Mouse (Mus musculus) kidney, postnatal 0 days (tissue): ENCODE data around the gene Rab11fip5. TPM values are rescaled to one million over a fixed set of nuclear protein-coding genes. Genes with fewer than 3 reads are reported as not detected.

Experiments
- ATAC-seq: fragments of 200-750 bp; cut with Nextera tagmentation; replicated peaks from 2 replicates; pipeline ENCODE4 v1.8.0; 2017; ENCODE audit warnings: low read depth, moderate number of reproducible peaks, moderate TSS enrichment, moderate library complexity; ENCODE audit not compliant: low FRiP score
- DNase-seq: peaks from one replicate; pipeline ENCODE4 v3.0.0-alpha.2; 2016; ENCODE audit warnings: low spot score
- H3K27ac ChIP-seq: fragments of 300-500 bp; sonication (generic); 2 replicates; pipeline ENCODE4 v1.5.1; 2014; ENCODE audit warnings: mild to moderate bottlenecking
- H3K27me3 ChIP-seq: fragments of 300-500 bp; sonication (generic); 2 replicates; pipeline ENCODE4 v1.6.1; 2014; ENCODE audit warnings: low read length, mixed read lengths; ENCODE audit not compliant: insufficient read depth
- H3K36me3 ChIP-seq: fragments of 300-500 bp; sonication (generic); 2 replicates; pipeline ENCODE4 v1.6.1; 2014; ENCODE audit warnings: low read length, mixed read lengths; ENCODE audit not compliant: insufficient read depth
- H3K4me1 ChIP-seq: fragments of 300-500 bp; sonication (generic); replicated peaks from 2 replicates; pipeline ENCODE4 v1.6.1; 2014; ENCODE audit warnings: antibody characterized with exemption, low read length, mixed read lengths; ENCODE audit not compliant: insufficient read depth
- H3K4me2 ChIP-seq: fragments of 300-500 bp; sonication (generic); 2 replicates; pipeline ENCODE4 v1.6.1; 2014; ENCODE audit warnings: mild to moderate bottlenecking, low read length, moderate library complexity, mixed read lengths
- H3K4me3 ChIP-seq: fragments of 300-500 bp; sonication (generic); replicated peaks from 2 replicates; pipeline ENCODE4 v1.5.1; 2014; ENCODE audit warnings: low read depth, low read length
- H3K9ac ChIP-seq: fragments of 300-500 bp; sonication (generic); 2 replicates; pipeline ENCODE4 v1.6.1; 2014; ENCODE audit warnings: low read depth, low read length
- H3K9me3 ChIP-seq: fragments of 300-500 bp; sonication (generic); replicated peaks from 2 replicates; pipeline ENCODE4 v1.6.1; 2016; ENCODE audit warnings: low read length, inconsistent platforms, mixed read lengths
- CTCF ChIP-seq: IDR thresholded peaks from 2 replicates; pipeline ENCODE4 v1.5.1; 2016; ENCODE audit warnings: antibody characterized with exemption, low read depth, mild to moderate bottlenecking, moderate library complexity
- WGBS: fragments of 180-500 bp; shearing (Covaris S2); extraction: QIAGEN DNeasy Blood & Tissue Kit; methylation state at CpG from one replicate; pipeline ENCODE4 v1.1.7; 2014; 5-methylcytosine and 5-hydroxymethylcytosine counted together
- microRNA-seq: library from miRNA; unstranded; fragments of <30 nt; microRNA quantifications from one replicate; pipeline ENCODE4, GENCODE M21; 2016
- polyA plus RNA-seq: library from polyadenylated mRNA; unstranded; fragments of >200 nt; fragmentation: Nextera tagmentation; extraction: Ambion mirVana; gene quantifications from 2 replicates; pipeline ENCODE4 v1.2.1, GENCODE M21; 2015

Rab11fip5 gene
- polyA plus RNA-seq, 1 experiment from 2014 or later = 21.0 TPM

- H3K9me3 ChIP-seq = no peaks in the 10 kb centered on the region
- no peaks in the 10 kb centered on the region for H3K36me3 ChIP-seq
- H3K4me1 ChIP-seq = no peaks in the 10 kb centered on the region
- no peak for TF ChIP-seq CTCF
- no peak overlapping the region for H3K4me2 ChIP-seq
- H3K27me3 ChIP-seq = no peaks in the 10 kb centered on the region
- ATAC-seq = no peak
- no peak for DNase-seq
- WGBS = 83% methylated on average over 4 of the region's 4 CpGs
- no peak overlapping the region for H3K9ac ChIP-seq
- H3K4me3 ChIP-seq = no peak overlapping the region
- H3K27ac ChIP-seq = no peak overlapping the region
Observed at GRCm38 (mm10) chr6:85288193-85288857, 86.1 kb downstream of the Rab11fip5 start.

DNA sequence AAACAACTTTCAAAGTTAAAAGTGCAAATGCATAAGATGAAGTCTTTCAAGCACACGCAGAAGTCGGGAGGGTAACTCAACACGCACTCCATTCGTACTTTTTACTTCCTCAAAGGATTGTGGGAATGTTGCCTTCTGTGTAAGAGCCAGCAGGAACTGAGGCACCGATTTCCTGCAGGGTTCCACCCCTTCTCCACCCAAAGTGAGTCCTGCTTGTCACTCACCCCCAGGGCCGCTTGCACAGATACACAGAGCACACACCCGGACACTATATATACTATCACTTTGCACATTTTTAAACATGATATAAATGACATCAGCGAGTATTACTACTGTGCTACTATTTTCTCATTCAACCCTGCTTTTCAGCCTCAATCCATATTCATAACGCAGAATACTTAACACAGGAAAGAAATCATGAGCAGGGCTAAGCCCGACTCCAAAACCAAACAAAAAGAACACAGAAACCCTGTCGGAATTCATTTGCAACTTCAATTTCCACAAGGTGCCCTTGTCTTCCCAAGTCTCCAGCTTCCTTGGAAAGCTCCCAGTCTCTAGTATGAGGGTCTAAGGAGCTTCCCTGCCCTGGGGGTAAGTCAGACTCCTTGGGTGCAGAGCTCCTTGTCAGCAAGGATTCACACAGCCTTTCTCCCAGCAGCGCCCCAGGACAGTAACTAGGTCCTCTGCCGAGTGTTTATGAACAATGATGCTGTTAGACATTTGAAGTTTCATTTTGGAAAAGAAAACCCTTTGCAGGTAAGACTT lies 88.0 kb downstream of the Rab11fip5 start:
- H3K4me1 ChIP-seq = 0 out of 2 replicates have a peak, but pooled peaks cover 5% of the 10 kb centered on the region
- no peak for ATAC-seq

More for the DNA sequence above, 88.0 kb downstream of the Rab11fip5 start:
- no peaks in the 10 kb centered on the region for H3K9me3 ChIP-seq
- no peak for DNase-seq
- H3K9ac ChIP-seq = no peak overlapping the region
- H3K27me3 ChIP-seq = no peaks in the 10 kb centered on the region
- H3K4me2 ChIP-seq = no peak overlapping the region
- 81% methylated on average over 13 of the region's 13 CpGs for WGBS
- no peaks in the 10 kb centered on the region for H3K36me3 ChIP-seq
- H3K4me3 ChIP-seq = no peak overlapping the region
- TF ChIP-seq CTCF = no peak
- no peak overlapping the region for H3K27ac ChIP-seq

Small RNA genes lying within 50 kb of the gene (microRNA-seq; reads per million reads assigned to microRNA genes)
- gene Mir705 = not detected

Other genes with a start within 250 kb of the Rab11fip5 start
- 78.8 and 83.7 TPM in 2 replicates for gene Spr, start 236.9 kb downstream of the Rab11fip5 start, polyA plus RNA-seq
- 36.5 and 40.2 TPM in 2 replicates for gene Emx1, start 187.2 kb downstream of the Rab11fip5 start, polyA plus RNA-seq
- 12.9 and 15.7 TPM in 2 replicates for gene Sfxn5, start 41.2 kb downstream of the Rab11fip5 start, polyA plus RNA-seq
- gene Noto, start 49.3 kb upstream of the Rab11fip5 start, polyA plus RNA-seq = not detected in 2 replicates
- gene Smyd5, start 57.4 kb upstream of the Rab11fip5 start, polyA plus RNA-seq = 34.6 and 38.7 TPM in 2 replicates
- 358 and 392 TPM in 2 replicates for gene Cct7, start 76.9 kb upstream of the Rab11fip5 start, polyA plus RNA-seq
- gene Pradc1, start 77.3 kb upstream of the Rab11fip5 start, polyA plus RNA-seq = 37.3 and 40.2 TPM in 2 replicates
- gene Fbxo41, start 128.4 kb upstream of the Rab11fip5 start, polyA plus RNA-seq = 0.04 and 0.08 TPM in 2 replicates
- not detected in 2 replicates for gene Egr4, start 139.0 kb upstream of the Rab11fip5 start, polyA plus RNA-seq
- gene Alms1, start 212.9 kb upstream of the Rab11fip5 start, polyA plus RNA-seq = 1.6 and 2.0 TPM in 2 replicates